Mouse (Mus musculus) testis, postnatal 10 days (tissue): ENCODE measurements around the gene Atp6v1f.
A peak's percentile ranks its signal among the peaks of the same experiment; 100 is the strongest.

Experiments used
- DNase-seq: peaks from one replicate; pipeline ENCODE4 v3.0.0; 2021; ENCODE audit warnings: low spot score

Atp6v1f gene

DNA sequence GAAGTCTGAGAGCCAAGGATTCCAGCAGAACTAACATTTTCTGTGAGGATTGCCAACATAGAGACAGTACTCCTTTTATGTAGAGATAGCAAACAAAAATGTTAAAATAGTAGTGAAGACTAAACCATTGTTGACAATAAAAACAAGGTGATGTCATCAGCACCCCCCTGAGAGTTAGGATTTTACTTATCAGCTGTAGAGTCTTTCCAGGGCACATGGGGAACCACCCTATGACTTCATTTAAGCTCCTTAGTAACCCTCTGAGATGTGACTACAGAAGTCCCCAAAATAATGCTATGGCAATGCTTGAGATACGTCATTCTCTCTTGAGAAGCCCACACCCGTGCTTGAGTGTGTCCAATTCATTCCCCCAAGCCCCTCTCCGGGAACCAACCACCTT is 4.1 kb upstream of the Atp6v1f start:
- no peak for DNase-seq

DNA sequence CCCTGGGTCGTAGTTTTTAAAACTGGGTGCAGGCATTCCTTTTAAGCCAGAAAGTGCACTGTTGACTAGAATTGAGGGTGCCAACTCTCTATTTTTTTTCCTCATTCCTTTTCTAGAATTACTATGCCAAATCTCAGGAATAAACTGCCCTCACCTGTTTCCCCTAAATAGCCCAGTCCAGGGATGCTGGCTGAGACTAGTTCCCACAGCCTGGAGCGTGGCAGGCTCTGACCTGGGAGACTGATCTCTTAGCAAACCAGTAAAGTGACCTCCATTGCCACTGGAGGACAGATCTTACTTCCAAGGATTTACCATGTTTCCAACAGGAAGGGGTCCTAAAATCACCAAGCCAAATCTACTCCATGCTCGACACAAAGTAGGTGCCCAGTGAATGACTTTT is 1.3 kb downstream of the Atp6v1f start:
- DNase-seq = no peak

DNA sequence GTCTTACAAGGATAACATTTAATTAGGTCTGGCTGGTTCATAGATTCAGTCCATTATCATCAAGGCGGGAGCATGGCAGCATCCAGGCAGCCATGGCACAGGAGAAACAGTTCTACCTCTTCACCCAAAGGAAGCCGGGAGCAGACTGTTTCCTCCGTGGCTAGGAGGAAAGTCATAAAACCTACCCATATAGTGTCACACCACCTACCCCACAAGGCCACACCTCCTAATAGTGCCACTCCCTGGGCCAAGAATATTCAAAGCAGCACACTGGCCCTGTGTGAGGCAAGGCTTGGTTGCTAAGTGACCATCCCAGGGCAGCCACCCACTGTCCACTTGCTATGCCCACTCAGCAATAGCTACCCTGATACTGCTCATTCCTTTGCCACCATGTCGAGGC is 3.6 kb downstream of the Atp6v1f start, which contains the start of gene Atp6v1fnb:
Gene Atp6v1fnb, plus strand, starts transcription at position 301 of the 400 bp plus-strand sequence.
- no peak for DNase-seq

DNA sequence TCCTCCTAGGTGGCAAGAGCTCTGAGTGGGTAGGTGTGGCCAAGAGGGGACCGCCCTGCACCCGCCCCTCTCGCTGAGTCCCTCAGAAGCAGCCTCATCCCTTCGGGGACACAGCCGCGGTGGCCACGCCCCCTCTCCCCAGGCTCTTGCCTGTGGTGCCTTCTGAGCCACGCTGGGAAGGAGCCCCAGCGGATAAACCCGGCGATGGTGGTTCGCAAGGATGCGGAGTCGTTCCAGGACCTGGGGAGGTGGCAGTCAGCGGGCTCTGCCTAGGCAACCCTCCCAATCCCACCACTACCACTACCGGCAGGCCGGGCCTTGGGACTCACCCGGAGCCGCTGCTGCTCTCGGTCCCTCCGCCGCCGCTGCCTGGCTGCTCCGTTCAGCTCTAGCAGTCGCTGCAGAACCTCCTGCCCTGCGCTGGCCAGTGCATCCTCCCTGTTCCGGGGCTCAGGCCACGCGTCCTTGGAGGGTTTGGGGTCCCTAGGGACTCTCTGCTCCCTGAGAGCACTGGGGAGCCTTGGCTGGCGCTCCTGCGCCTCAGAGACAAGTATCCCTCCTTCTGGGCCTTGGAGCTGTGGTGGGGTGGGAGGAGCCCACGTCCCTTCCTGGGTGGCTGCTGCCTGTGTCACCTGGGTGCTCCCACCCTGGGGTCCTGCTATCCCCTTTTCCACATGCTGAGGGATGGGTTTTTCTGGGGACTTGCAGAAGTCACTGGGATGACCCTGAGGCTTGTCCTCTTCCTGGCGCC is 6.6 kb downstream of the Atp6v1f start:
- peak; percentile 87 for DNase-seq

DNA sequence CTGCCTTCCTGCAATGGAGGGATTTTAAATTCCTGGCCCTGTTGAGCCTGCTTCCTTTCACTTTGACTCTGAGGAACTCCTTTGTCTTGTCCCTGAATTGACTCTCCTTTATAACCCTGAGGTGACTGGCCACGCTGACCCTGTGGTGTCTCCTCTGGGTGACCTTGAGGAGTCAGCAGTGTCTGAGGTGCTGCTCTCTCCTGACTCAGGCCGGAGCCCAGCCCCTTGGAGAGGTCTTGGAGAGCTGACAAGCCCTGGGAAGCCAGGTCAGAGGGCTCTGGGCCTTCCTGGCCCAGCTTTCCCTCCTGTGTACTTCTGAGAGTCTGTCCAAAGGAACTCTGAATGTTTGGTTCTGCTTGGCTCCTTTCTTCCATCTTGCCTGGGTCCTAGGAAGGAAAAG is 7.2 kb downstream of the Atp6v1f start:
- no peak for DNase-seq

DNA sequence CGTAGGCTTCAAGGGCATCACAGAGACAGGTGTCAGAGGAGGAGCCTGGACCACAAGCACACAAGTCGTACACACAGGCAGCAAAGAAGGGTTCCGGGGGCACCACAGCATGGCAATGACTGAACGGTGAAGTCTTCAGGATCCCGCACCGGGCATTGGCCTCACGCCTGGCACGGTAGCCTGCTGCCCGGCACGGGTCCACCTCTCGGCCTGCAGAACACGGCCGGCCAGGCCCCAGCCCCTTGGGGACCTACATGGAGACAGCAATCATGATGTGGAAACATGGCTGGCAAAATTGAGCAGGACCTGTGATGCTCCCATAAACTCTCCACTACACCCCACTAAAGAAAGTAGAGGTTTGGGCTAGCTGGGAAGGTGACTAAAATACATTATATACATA is 15.2 kb downstream of the Atp6v1f start:
- no peak for DNase-seq

DNA sequence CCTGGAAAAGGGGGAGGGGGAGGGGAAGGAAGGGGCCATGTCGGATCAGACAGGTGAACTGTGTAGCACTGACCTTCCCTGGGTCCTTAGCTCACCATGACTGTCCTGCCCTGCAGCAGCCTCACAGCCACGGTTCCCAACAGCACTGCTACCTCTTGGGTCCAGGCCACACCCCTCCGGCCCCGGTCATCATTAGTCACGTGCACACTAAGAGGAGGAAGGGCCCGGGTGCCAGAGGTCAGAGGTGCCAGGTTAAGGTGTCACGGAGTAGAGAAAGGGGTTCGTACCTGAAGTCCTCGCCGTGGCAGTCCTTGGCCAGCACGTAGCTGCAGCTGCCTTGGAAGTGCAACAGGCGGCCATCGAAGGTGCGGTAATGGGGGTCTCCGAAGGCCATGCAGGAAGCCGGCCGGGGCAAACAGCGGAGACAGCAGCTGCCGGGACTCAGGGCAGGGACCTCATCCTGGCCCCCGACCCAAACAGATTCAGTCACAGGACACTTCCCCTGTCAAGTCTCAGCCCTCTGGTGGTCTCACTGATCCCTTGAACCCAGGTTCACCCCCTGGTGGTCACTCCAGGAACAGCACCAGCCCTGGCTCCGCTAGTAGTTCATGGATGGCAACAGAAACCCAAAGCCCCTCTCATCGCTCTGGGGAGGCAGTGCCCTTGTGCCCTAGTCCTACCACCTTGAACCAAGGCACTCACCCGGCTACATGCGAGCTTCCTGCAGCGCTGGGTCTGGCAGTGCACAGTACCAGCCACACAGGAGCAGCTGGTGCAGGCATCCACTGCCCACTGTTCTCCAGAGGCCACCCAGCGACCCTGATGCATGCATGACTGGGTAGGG is 17.4 kb downstream of the Atp6v1f start:
- peak; percentile 91 for DNase-seq

DNA sequence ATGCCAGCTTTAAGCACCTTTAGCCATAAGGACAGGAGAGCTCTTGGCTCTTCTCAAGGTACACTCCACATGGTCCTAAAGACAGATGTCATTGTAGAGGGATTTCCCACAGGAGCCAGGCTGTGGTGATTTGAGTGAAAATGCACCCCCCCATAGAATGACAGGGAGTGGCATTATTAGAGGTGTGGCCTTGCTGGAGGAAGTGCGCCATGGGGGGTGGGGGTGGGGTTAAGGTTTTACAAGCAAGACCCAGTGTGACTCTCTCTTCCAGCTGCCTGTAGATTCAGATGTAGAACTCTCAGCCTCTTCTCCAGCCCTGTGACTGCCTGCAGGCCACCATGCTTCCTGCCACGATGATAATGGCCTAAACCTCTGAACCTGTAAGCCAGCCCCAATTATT is 18.4 kb downstream of the Atp6v1f start:
- no peak for DNase-seq

DNA sequence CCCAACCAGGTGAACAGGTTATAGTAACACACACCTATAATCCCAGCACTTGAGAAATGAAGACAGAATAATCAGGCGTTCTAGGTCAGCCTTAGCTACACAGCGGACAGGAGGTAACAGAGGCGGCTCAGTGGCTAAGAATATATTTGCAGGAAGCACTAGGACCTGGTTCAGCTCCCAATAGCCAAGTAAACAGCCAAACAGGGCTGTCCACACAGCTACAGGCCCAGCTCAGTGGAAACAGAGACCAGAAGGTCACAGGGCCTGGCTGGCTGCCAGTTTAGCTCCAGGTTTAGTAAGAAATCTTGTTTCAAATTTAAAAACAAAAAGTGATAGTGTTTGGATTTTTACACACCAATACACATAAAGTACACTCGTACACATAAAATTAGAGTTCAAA is 26.6 kb downstream of the Atp6v1f start:
- DNase-seq = peak; percentile 85

DNA sequence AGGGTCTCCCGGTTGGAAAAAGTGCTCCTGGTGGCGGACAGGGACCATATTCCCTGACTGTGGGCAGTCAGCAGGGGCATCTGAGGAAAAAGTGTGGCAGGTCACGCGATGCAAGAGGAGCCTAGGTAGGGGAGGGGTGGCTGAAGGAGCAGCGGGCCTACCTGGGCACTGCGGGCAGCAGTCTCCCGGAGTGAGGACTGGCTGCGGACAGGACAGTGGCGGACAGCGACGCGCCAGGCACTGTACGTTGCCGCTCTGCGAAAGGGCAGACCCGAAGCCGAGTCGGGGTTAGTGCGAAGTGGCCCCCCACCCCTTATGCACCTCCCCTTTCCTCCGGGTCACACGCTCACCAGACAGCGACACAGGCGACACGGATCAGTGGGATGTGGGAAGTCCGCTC is 28.8 kb downstream of the Atp6v1f start:
- DNase-seq = no peak

DNA sequence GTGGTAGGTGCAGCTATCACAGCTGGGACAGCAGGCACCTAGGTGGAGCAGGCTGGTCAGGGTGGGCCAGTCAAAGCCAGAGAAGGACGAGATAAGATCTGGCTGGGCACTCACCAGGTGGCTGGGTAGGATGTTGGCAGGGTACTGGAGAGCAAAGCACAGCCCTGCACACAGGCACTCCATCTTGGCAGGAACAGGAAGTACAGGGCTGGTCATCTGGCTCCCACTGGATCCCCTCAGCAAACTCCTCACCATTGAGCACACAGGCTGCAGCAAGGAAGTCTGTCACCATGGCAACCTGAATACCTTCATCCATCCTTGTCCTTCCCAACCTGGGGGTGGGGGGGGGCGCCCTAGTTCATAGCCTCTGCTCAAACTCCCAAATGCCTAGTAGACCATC is 30.3 kb downstream of the Atp6v1f start:
- no peak for DNase-seq

DNA sequence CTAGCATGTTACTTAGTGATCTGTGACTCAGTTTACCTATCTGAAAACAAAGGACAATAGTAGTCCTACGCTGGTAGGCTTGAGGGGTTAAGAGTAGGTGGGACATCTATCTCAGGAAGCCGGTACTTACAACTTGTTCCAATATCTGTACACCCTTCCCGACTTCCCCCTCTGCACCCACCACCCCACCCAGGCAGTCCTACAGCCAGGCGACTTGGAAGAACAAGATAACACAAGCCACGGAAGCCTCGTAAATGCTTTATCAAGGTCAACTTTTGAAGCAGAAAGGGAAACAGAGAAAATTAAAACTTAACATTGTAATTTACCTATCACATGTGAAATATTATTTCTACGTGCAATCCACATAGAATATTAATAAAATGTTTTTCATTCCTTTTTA is 32.7 kb downstream of the Atp6v1f start:
- no peak for DNase-seq

DNA sequence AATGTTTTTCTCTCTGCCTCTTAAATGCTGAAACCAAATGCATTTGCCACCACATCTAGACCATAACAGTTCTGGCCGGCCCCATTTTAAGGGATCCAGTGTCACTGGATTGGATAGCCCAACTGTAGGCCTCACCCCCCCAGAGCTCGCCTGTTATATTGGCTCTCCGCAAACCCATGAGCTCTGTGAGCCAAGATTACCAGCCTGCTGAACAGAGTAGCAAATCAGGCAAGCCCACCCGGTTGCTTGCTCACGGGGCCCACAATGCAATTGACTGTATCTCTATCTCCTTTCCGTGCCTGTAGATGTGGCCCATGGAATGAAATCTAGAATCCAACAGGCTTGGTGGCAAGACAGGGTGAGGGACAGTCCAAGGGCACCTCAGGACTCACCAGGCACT is 33.3 kb downstream of the Atp6v1f start:
- no peak for DNase-seq

DNA sequence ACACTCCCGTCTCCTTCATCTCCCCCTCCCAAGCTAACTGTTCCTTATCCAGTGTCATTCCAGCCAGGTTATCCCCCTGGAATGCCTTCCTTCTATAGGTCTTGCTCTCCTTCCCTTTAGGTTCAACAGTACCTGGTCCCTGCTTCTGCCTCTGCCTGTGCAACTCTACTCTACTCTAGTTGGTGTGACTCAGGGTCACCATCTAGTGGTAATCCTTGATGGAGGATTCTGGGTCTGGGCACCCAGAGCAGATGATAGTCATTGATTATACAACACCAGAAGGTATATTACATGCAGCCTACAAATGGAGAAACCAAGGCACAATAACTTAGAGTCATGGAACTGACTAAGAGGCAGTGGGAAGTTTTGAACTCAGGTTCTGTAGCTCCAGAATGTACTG is 34.1 kb downstream of the Atp6v1f start:
- DNase-seq = no peak

DNA sequence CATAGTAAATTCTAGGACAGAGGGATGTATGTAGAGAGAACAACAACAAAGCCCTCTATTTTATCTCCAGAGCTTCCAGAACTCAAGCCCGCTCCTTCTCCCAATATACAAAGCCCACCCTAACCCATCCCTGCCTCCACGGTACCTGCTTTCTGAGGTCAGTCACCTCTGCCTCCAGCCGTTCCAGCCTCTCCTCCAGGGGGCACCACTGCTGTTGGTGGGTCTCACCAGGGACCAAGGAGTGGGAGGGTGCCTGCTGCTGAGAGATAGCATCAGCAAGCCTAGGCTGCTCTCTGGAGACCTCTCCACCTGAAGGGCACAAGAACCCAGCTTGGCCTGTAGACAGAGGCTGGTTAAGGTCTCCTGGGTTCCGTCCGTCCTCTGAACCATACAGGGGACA is 38.0 kb downstream of the Atp6v1f start:
- no peak for DNase-seq

DNA sequence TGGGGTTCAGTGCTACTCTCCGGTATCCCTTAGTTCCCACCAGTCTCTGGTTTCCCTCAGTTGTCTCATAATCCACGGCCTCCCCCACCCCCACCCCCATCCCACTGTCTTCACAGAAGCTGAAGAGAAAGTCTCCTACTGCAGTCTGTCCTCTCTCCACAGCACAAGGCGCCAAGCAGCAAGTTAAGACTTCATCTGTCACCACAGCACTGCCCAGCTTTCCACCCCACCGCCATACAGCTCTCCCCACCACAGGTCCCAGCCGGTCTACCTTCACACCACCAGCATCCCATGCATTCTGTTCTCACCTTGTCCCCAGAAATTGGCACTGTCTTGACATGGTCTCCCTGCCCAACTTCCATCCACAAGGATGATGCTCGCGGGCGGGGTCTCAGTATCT is 39.3 kb downstream of the Atp6v1f start:
- no peak for DNase-seq

DNA sequence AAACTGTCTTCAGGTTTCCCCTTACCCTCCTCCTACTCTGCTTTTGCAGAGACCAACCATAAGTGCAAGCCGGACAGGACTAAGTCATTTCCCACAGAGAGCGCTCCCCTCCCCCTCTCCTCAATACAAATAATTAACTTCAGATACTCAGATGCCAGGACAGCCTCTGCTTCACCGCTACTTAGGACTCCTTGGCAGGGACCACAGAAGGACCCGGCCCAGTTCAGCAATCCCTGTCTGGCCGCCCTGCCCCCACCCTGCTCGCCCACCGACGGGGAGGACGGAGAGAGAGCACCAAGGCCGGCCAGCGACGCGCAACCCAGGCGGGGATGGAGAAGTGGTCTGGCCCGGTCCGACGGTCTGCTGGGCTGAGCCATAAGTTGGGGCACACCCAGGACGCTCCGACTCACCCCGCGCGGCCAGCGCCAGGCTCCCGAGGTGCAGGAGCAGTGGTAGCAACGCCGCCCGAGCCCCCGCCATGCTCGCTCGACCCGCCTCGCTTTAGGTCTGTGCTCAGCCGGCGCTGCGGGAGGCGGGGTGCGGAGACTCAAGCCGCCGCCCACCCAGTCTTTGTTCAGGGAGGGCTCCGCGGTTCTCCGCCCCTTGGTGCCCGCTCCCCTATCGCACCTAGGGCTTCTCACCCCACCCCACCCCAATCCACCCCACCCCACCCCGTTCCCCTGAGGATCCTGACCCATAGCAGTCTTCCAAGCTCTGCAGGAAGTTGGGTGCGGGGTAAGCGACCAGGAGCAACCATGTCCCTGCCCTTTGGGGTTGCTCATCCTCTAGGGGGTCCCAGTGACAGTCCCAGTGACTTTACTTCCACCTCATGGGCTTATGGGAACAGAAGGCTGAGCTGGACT is 40.2 kb downstream of the Atp6v1f start, which contains the start of gene Kcp:
Gene Kcp, minus strand, starts transcription at position 506 of the 863 bp plus-strand sequence.
- DNase-seq = peak; percentile 73

DNA sequence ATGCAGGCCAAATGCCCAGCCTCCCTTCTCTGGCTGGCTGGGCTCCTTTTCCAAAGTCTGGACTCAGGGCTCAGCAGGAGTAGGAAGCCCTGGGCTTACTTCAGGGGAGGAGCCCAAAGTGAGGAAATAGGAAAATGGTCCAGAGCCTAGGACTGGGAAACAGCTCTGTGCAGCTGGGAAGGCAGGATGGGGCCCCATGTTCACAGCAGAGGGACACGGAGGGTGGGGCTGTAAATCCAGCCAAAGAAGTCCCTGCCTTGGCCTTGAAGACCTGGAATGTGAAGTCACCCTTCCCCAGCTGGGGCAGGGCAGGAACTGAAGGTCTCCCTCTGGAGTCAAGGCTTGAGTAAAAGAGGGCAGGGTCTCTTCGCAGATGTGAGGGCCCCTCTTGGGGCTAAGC is 41.6 kb downstream of the Atp6v1f start:
- DNase-seq = no peak

DNA sequence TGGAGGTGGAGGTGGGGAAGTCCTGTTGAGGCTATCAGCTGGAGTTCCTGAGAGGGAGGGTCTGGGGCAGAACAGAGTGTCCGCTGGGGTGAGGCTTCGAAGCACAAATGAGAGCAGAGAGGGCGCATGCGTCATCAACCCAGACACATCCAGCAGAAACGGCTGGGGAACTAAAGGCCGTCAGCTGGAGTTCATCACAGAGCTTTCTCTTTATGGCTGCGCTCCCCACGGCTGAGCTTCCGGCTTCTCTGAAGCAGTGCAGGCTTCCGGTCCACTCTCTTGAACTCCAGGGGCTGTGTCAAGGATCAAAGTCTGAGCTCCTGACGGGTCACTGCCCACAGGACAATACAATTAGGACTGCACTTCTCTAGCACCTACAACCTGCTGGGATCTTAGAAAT is 45.8 kb downstream of the Atp6v1f start:
- no peak for DNase-seq

DNA sequence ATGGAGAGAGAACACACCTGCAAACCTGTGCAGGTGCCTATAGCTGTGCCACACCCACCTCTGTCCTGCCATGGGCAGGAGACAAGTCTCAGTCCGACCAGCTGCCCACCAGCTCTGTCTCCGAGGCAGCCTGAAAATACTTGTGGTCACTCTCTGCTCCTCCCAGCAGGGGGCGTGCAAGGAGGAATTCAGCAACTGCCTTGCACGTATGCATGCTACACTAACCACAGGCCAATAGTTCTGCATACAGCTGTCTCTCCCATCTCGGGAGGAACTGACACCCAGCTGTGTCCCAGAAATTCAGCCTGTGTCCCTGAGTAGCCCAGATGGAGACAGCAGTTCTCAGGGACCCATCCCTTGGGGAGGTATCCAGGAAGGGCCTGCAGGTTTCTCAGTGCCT is 49.6 kb downstream of the Atp6v1f start:
- DNase-seq = peak; percentile 87
